22 mouse cellular contexts compared by ENCODE assay signal in the genomic region with DNA sequence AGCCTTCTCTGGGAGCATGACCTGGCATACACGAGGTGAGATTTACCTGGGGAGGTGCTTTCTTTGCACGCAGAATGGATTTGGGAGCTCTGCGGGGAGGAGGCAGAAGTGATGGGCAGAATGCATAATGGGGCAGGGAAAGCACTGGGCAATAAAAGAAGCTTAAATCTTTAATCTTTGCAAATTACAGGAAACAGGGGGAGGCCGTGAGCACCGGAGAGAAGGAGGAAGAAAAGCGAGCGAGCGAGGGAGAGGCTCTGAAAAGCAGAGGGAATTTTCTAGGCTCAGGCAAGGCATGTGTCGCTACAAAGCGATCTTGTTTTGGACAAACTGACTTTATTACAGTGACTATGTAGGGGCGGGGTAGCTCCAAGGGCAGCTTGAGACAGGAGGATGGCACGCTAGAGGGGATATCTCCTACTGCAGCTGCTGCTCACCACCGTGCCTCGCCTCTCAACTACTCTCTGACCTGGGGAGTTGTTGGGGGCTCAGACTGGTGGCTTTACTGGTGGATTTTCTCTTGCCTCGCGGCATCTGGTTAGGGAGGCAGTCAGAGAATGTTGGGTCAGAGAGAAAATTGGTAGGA.
DNase-seq lines count a peak whose midpoint lies in the region; ATAC-seq lines count a peak whose summit lies in the region.
"Had no signal": no experiment of that assay in that cellular context is flagged by ENCODE, and none has a peak within 500 bp of the region (broad histone marks: within the 10 kb centered on the region; RNA-seq: fewer than 3 reads in every experiment).

No protein-coding gene starts in this region.

- no peaks in the 10 kb centered on the region for H3K36me3 ChIP-seq in forebrain, embryonic 14.5 days (ENCODE audit: control insufficient read depth, insufficient read depth, low read length)
- no peaks in the 10 kb centered on the region for H3K36me3 ChIP-seq in forebrain, embryonic 11.5 days (ENCODE audit: control insufficient read depth, insufficient read depth, low read length)
- H3K36me3 ChIP-seq in limb, embryonic 12.5 days = no peaks in the 10 kb centered on the region
- no peaks in the 10 kb centered on the region for H3K36me3 ChIP-seq in limb, embryonic 10.5 days
- no peaks in the 10 kb centered on the region for H3K36me3 ChIP-seq in midbrain, embryonic 13.5 days
- H3K36me3 ChIP-seq in neural tube, embryonic 15.5 days = no peaks in the 10 kb centered on the region
- H3K36me3 ChIP-seq: heart, embryonic 10.5 days had no signal

- no peak overlapping the region for H3K4me3 ChIP-seq in forebrain, embryonic 14.5 days (ENCODE audit: low read depth, low read length)
- no peak overlapping the region for H3K4me3 ChIP-seq in forebrain, embryonic 11.5 days (ENCODE audit: low read depth, low read length)
- no peak overlapping the region for H3K4me3 ChIP-seq in limb, embryonic 12.5 days (replicated peaks)
- H3K4me3 ChIP-seq in limb, embryonic 10.5 days = no peak overlapping the region
- H3K4me3 ChIP-seq in midbrain, embryonic 13.5 days (replicated peaks) = no peak overlapping the region
- no peak overlapping the region for H3K4me3 ChIP-seq in neural tube, embryonic 15.5 days (replicated peaks)
- H3K4me3 ChIP-seq: gastrocnemius, adult 2 months; heart, embryonic 10.5 days; layer of hippocampus, adult 2 months had no signal

- ATAC-seq in forebrain, embryonic 14.5 days = no peak
- ATAC-seq in forebrain, embryonic 11.5 days (replicated peaks; ENCODE audit: low FRiP score) = no peak
- ATAC-seq in limb, embryonic 12.5 days (ENCODE audit: insufficient number of reproducible peaks, insufficient read depth, low FRiP score, low TSS enrichment, low read depth) = no peak
- peak; percentile 72; the same call in 1 of the 2 replicates for ATAC-seq in midbrain, embryonic 13.5 days
- ATAC-seq in neural tube, embryonic 15.5 days (ENCODE audit: low FRiP score) = no peak; the same call in 1 of the 2 replicates
- ATAC-seq: CD4-positive, CD25-positive, alpha-beta regulatory T cell, adult 4 months; intestine, embryonic 16.5 days; liver, postnatal 0 days; lung, postnatal 0 days had no signal

- H3K27me3 ChIP-seq in forebrain, embryonic 14.5 days (replicated peaks; ENCODE audit: control insufficient read depth, insufficient read depth, low read length) = no peaks in the 10 kb centered on the region
- H3K27me3 ChIP-seq in forebrain, embryonic 11.5 days (ENCODE audit: control insufficient read depth, insufficient read depth, low read length) = no peaks in the 10 kb centered on the region
- peaks cover 29% of the 10 kb centered on the region for H3K27me3 ChIP-seq in limb, embryonic 12.5 days
- H3K27me3 ChIP-seq in limb, embryonic 10.5 days (ENCODE audit: low read depth, poor library complexity, severe bottlenecking) = peaks cover 23% of the 10 kb centered on the region; the same call in 1 of the 2 replicates
- H3K27me3 ChIP-seq in midbrain, embryonic 13.5 days = peaks cover 4% of the 10 kb centered on the region; the same call in 1 of the 2 replicates
- H3K27me3 ChIP-seq in neural tube, embryonic 15.5 days (replicated peaks) = no peaks in the 10 kb centered on the region

- H3K4me1 ChIP-seq in forebrain, embryonic 14.5 days (ENCODE audit: control insufficient read depth, insufficient read depth, low read length) = peaks cover 18% of the 10 kb centered on the region; the same call in 1 of the 2 replicates
- peaks cover 3% of the 10 kb centered on the region; the same call in 1 of the 2 replicates for H3K4me1 ChIP-seq in forebrain, embryonic 11.5 days (replicated peaks; ENCODE audit: control insufficient read depth, insufficient read depth, low read length)
- peaks cover 8% of the 10 kb centered on the region; the same call in 1 of the 2 replicates for H3K4me1 ChIP-seq in limb, embryonic 12.5 days (replicated peaks)
- H3K4me1 ChIP-seq in limb, embryonic 10.5 days = peaks cover 8% of the 10 kb centered on the region
- H3K4me1 ChIP-seq in midbrain, embryonic 13.5 days (replicated peaks) = peaks cover 19% of the 10 kb centered on the region
- peaks cover 25% of the 10 kb centered on the region for H3K4me1 ChIP-seq in neural tube, embryonic 15.5 days
- H3K4me1 ChIP-seq: heart, embryonic 10.5 days had no signal

- peak overlapping the region; percentile 26; the same call in 1 of the 2 replicates for H3K9ac ChIP-seq in forebrain, embryonic 14.5 days (ENCODE audit: low read length)
- H3K9ac ChIP-seq in forebrain, embryonic 11.5 days (ENCODE audit: low read length) = no peak overlapping the region
- no peak overlapping the region for H3K9ac ChIP-seq in limb, embryonic 12.5 days (replicated peaks)
- H3K9ac ChIP-seq in midbrain, embryonic 13.5 days (replicated peaks) = 0 out of 2 replicates have a peak overlapping the region, but pooled peaks have one; percentile 30
- no peak overlapping the region for H3K9ac ChIP-seq in neural tube, embryonic 15.5 days (replicated peaks)
- H3K9ac ChIP-seq: liver, postnatal 0 days had no signal

- 8% methylated on average over 16 of the region's 16 CpGs for WGBS in forebrain, embryonic 14.5 days
- 10% methylated on average over 16 of the region's 16 CpGs for WGBS in forebrain, embryonic 11.5 days
- 2% methylated on average over 16 of the region's 16 CpGs for WGBS in limb, embryonic 12.5 days
- WGBS in limb, embryonic 10.5 days = 4% methylated on average over 16 of the region's 16 CpGs
- 8% methylated on average over 16 of the region's 16 CpGs for WGBS in midbrain, embryonic 13.5 days
- 9% methylated on average over 16 of the region's 16 CpGs for WGBS in neural tube, embryonic 15.5 days

- no peak for DNase-seq in forebrain, embryonic 14.5 days (ENCODE audit: low spot score)
- no peak for DNase-seq in forebrain, embryonic 11.5 days (ENCODE audit: low spot score)
- DNase-seq in limb, embryonic 10.5 days (ENCODE audit: low spot score) = no peak
- DNase-seq in urinary bladder, postnatal 36 days (ENCODE audit: low spot score in 2 of 2) = no peak
- DNase-seq in ovary, adult 18-20 months (ENCODE audit: low spot score) = no peak
- DNase-seq: adrenal gland, postnatal 25 days; cerebellum, adult 11 months; gastrocnemius, adult 2 months; kidney, adult 9 months; kidney, postnatal 14 days; liver, postnatal 0 days; thymus, postnatal 14 days had no signal

- no peaks in the 10 kb centered on the region for H3K9me3 ChIP-seq in forebrain, embryonic 14.5 days (replicated peaks; ENCODE audit: control insufficient read depth, low read length)
- H3K9me3 ChIP-seq in forebrain, embryonic 11.5 days (ENCODE audit: control insufficient read depth, low read length) = no peaks in the 10 kb centered on the region
- H3K9me3 ChIP-seq in limb, embryonic 12.5 days = no peaks in the 10 kb centered on the region
- H3K9me3 ChIP-seq in limb, embryonic 10.5 days (replicated peaks) = no peaks in the 10 kb centered on the region
- H3K9me3 ChIP-seq in midbrain, embryonic 13.5 days = no peaks in the 10 kb centered on the region
- no peaks in the 10 kb centered on the region for H3K9me3 ChIP-seq in neural tube, embryonic 15.5 days (replicated peaks)
- H3K9me3 ChIP-seq: heart, embryonic 10.5 days had no signal

- H3K27ac ChIP-seq in forebrain, embryonic 14.5 days (ENCODE audit: low read depth, low read length) = 0 out of 2 replicates have a peak overlapping the region, but pooled peaks have one; percentile 11
- no peak overlapping the region for H3K27ac ChIP-seq in forebrain, embryonic 11.5 days (ENCODE audit: low read depth, low read length)
- H3K27ac ChIP-seq in limb, embryonic 12.5 days = no peak overlapping the region
- H3K27ac ChIP-seq in limb, embryonic 10.5 days = no peak overlapping the region
- peak overlapping the region; percentile 51; the same call in 1 of the 2 replicates for H3K27ac ChIP-seq in midbrain, embryonic 13.5 days
- H3K27ac ChIP-seq in neural tube, embryonic 15.5 days (replicated peaks) = 0 out of 2 replicates have a peak overlapping the region, but pooled peaks have one; percentile 25
- H3K27ac ChIP-seq: gastrocnemius, adult 2 months; heart, embryonic 10.5 days; layer of hippocampus, adult 2 months; macrophage had no signal

- no peak overlapping the region; the same call in 1 of the 2 replicates for H3K4me2 ChIP-seq in forebrain, embryonic 14.5 days (ENCODE audit: low read length)
- no peak overlapping the region for H3K4me2 ChIP-seq in forebrain, embryonic 11.5 days (ENCODE audit: low read depth, low read length, severe bottlenecking)
- 0 out of 2 replicates have a peak overlapping the region, but pooled peaks have one; percentile 15 for H3K4me2 ChIP-seq in limb, embryonic 12.5 days
- H3K4me2 ChIP-seq in midbrain, embryonic 13.5 days (replicated peaks) = peak overlapping the region; percentile 32
- H3K4me2 ChIP-seq in neural tube, embryonic 15.5 days = peak overlapping the region; percentile 28
- H3K4me2 ChIP-seq: liver, embryonic 11.5 days had no signal

Comparison
In these comparisons a context has a peak if more than half of its experiments do, and no peak if none do; other contexts are left out.
1. H3K27ac ChIP-seq: peak in forebrain, embryonic 14.5 days (single experiment), midbrain, embryonic 13.5 days (single experiment) and neural tube, embryonic 15.5 days (single experiment); none in forebrain, embryonic 11.5 days (single experiment), limb, embryonic 12.5 days (single experiment) and limb, embryonic 10.5 days (single experiment).
2. H3K9ac ChIP-seq: peak in forebrain, embryonic 14.5 days (single experiment) and midbrain, embryonic 13.5 days (single experiment); none in forebrain, embryonic 11.5 days (single experiment), limb, embryonic 12.5 days (single experiment) and neural tube, embryonic 15.5 days (single experiment).
3. H3K4me2 ChIP-seq: peak in limb, embryonic 12.5 days (single experiment), midbrain, embryonic 13.5 days (single experiment) and neural tube, embryonic 15.5 days (single experiment); none in forebrain, embryonic 14.5 days (single experiment) and forebrain, embryonic 11.5 days (single experiment).